Mouse (Mus musculus): ENCODE measurements around the gene Shf. TPM values are rescaled to one million over a fixed set of nuclear protein-coding genes. Genes with fewer than 3 reads are reported as not detected.
"Not testable (repeated sequence)": the region's sequence is repeated elsewhere in the genome, so short reads cannot be mapped to it uniquely, and the experiment has no call there.

Gene Shf
- total RNA-seq, 1 experiment from 2014 or later = 4.5 TPM

GRCm38 (mm10) chr2:122352992-122353391 is 16.0 kb downstream of the Shf start:
- ATAC-seq (ENCODE audit: extremely low read depth, insufficient number of reproducible peaks, low FRiP score, poor library complexity, severe bottlenecking) = no peak

GRCm38 (mm10) chr2:122351931-122352329 is 17.0 kb downstream of the Shf start:
- ATAC-seq (ENCODE audit: extremely low read depth, insufficient number of reproducible peaks, low FRiP score, poor library complexity, severe bottlenecking) = no peak

GRCm38 (mm10) chr2:122351156-122351930 is 17.6 kb downstream of the Shf start:
- ATAC-seq (ENCODE audit: extremely low read depth, insufficient number of reproducible peaks, low FRiP score, poor library complexity, severe bottlenecking) = no peak

GRCm38 (mm10) chr2:122349136-122349785 is 19.7 kb downstream of the Shf start:
- ATAC-seq (ENCODE audit: extremely low read depth, insufficient number of reproducible peaks, low FRiP score, poor library complexity, severe bottlenecking) = no peak

GRCm38 (mm10) chr2:122348531-122349131 is 20.3 kb downstream of the Shf start:
- peak; percentile 60 for ATAC-seq (ENCODE audit: extremely low read depth, insufficient number of reproducible peaks, low FRiP score, poor library complexity, severe bottlenecking)

GRCm38 (mm10) chr2:122347257-122347656 is 21.7 kb downstream of the Shf start:
- no peak for ATAC-seq (ENCODE audit: extremely low read depth, insufficient number of reproducible peaks, low FRiP score, poor library complexity, severe bottlenecking)

GRCm38 (mm10) chr2:122346164-122346563 is 22.8 kb downstream of the Shf start:
- not testable (repeated sequence) for ATAC-seq (ENCODE audit: extremely low read depth, insufficient number of reproducible peaks, low FRiP score, poor library complexity, severe bottlenecking)

GRCm38 (mm10) chr2:122345106-122345893 is 23.7 kb downstream of the Shf start:
- no peak for ATAC-seq (ENCODE audit: extremely low read depth, insufficient number of reproducible peaks, low FRiP score, poor library complexity, severe bottlenecking)

GRCm38 (mm10) chr2:122337291-122337690 is 31.7 kb downstream of the Shf start:
- no peak for ATAC-seq (ENCODE audit: extremely low read depth, insufficient number of reproducible peaks, low FRiP score, poor library complexity, severe bottlenecking)

- ATAC-seq (ENCODE audit: extremely low read depth, insufficient number of reproducible peaks, low FRiP score, poor library complexity, severe bottlenecking) = no peak
These were observed 34.8 kb downstream of the Shf start for GRCm38 (mm10) chr2:122334170-122334569.

GRCm38 (mm10) chr2:122332222-122332621 is 36.7 kb downstream of the Shf start:
- ATAC-seq (ENCODE audit: extremely low read depth, insufficient number of reproducible peaks, low FRiP score, poor library complexity, severe bottlenecking) = no peak

- ATAC-seq (ENCODE audit: extremely low read depth, insufficient number of reproducible peaks, low FRiP score, poor library complexity, severe bottlenecking) = not testable (repeated sequence)
These were observed 38.6 kb downstream of the Shf start for GRCm38 (mm10) chr2:122330317-122330716.

- no peak for ATAC-seq (ENCODE audit: extremely low read depth, insufficient number of reproducible peaks, low FRiP score, poor library complexity, severe bottlenecking)
These were observed 41.0 kb downstream of the Shf start for GRCm38 (mm10) chr2:122327986-122328385.

GRCm38 (mm10) chr2:122325361-122325760 is 43.6 kb downstream of the Shf start:
- ATAC-seq (ENCODE audit: extremely low read depth, insufficient number of reproducible peaks, low FRiP score, poor library complexity, severe bottlenecking) = no peak

GRCm38 (mm10) chr2:122324586-122324985 is 44.4 kb downstream of the Shf start:
- no peak for ATAC-seq (ENCODE audit: extremely low read depth, insufficient number of reproducible peaks, low FRiP score, poor library complexity, severe bottlenecking)

GRCm38 (mm10) chr2:122323960-122324359 is 45.0 kb downstream of the Shf start:
- no peak for ATAC-seq (ENCODE audit: extremely low read depth, insufficient number of reproducible peaks, low FRiP score, poor library complexity, severe bottlenecking)

- ATAC-seq (ENCODE audit: extremely low read depth, insufficient number of reproducible peaks, low FRiP score, poor library complexity, severe bottlenecking) = no peak
These were observed 51.6 kb downstream of the Shf start for GRCm38 (mm10) chr2:122317384-122317783.

GRCm38 (mm10) chr2:122315372-122315771 is 53.6 kb downstream of the Shf start, which contains the start of gene Duox1:
TSS of gene Duox1 (plus strand) at chr2:122315672.
- ATAC-seq (ENCODE audit: extremely low read depth, insufficient number of reproducible peaks, low FRiP score, poor library complexity, severe bottlenecking) = no peak

GRCm38 (mm10) chr2:122313536-122313935 is 55.4 kb downstream of the Shf start, which contains the start of gene Duoxa1:
TSS of gene Duoxa1 (minus strand) at chr2:122313730.
- no peak for ATAC-seq (ENCODE audit: extremely low read depth, insufficient number of reproducible peaks, low FRiP score, poor library complexity, severe bottlenecking)

Data from neutrophil, adult 5-6 weeks (primary cell).